Mouse (Mus musculus): ENCODE measurements around the gene Mrgpra6. TPM values are rescaled to one million over a fixed set of nuclear protein-coding genes. Genes with fewer than 3 reads are reported as not detected.

Gene Mrgpra6
- polyA plus RNA-seq, 1 experiment from 2014 or later: not detected

DNA sequence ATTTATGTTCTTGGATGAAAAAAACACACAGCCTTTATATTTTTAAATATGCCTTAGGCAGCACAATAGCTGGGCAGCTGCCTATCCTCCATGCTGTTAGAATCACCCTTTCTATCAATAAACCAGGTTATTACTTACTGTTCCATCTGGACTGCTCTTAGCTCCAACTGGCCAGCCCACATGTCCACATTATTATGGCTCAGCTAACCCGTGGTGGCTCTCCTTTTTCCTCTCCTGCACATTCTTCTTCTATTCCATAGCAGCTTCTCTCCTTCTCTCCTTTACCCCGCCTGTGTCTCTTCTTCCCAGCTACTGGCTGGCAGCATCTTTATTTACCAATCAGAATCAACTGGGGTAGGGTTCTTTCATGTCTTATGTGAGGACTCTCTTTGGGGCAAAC, 46.3 kb downstream of the Mrgpra6 start:
- 68% methylated on average over 2 of the region's 2 CpGs for WGBS
- Histone ChIP-seq H3K27me3 (replicated peaks; ENCODE audit: insufficient read depth, low read length) (no peaks in the 10 kb centered on the region), H3K9me3 (ENCODE audit: low read length) (no peaks in the 10 kb centered on the region), H3K9ac (replicated peaks; ENCODE audit: low read depth) (no peak overlapping the region), H3K36me3 (ENCODE audit: insufficient read depth, low read length) (no peaks in the 10 kb centered on the region), H3K4me2 (replicated peaks; ENCODE audit: low read depth, low read length) (no peak overlapping the region), H3K27ac (ENCODE audit: low read length) (no peak overlapping the region), H3K4me3 (ENCODE audit: low read depth, low read length) (no peak overlapping the region), H3K4me1 (ENCODE audit: insufficient read depth, low read depth, low read length) (no peaks in the 10 kb centered on the region)
- TF ChIP-seq EP300 (IDR thresholded peaks at IDR 0.05): no peak
- no peak for TF ChIP-seq CTCF (IDR thresholded peaks at IDR 0.05)
- DNase-seq (ENCODE audit: low spot score) (no peak), ATAC-seq (no peak)

DNA sequence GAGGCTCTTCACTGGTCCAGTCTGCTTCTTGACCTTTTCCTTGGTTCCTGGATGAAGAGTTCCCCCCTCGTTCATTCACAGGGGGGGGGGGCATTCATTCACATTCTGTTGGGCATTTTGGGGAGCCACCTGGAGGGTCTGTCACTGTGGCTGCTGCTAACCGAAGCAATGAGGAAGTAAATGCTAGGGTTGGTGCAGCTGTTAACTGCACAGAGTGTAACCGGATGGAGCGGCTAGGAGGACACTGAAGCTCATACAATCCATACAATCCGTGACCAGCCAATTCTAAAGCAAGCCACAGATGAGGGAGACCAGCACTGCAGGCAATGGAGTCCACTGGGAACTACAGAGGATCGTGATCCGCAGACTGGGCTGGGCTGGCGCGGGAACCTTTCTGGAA, 47.0 kb downstream of the Mrgpra6 start:
- ATAC-seq: no peak
- Histone ChIP-seq H3K36me3 (ENCODE audit: insufficient read depth, low read length) (no peaks in the 10 kb centered on the region), H3K27ac (ENCODE audit: low read length) (no peak overlapping the region), H3K9ac (replicated peaks; ENCODE audit: low read depth) (no peak overlapping the region), H3K4me1 (ENCODE audit: insufficient read depth, low read depth, low read length) (no peaks in the 10 kb centered on the region), H3K27me3 (replicated peaks; ENCODE audit: insufficient read depth, low read length) (no peaks in the 10 kb centered on the region), H3K4me3 (ENCODE audit: low read depth, low read length) (no peak overlapping the region), H3K9me3 (ENCODE audit: low read length) (no peaks in the 10 kb centered on the region), H3K4me2 (replicated peaks; ENCODE audit: low read depth, low read length) (no peak overlapping the region)
- DNase-seq (ENCODE audit: low spot score): no peak
- 78% methylated on average over 9 of the region's 9 CpGs for WGBS
- TF ChIP-seq EP300 (IDR thresholded peaks at IDR 0.05) (no peak), CTCF (IDR thresholded peaks at IDR 0.05) (no peak)

DNA sequence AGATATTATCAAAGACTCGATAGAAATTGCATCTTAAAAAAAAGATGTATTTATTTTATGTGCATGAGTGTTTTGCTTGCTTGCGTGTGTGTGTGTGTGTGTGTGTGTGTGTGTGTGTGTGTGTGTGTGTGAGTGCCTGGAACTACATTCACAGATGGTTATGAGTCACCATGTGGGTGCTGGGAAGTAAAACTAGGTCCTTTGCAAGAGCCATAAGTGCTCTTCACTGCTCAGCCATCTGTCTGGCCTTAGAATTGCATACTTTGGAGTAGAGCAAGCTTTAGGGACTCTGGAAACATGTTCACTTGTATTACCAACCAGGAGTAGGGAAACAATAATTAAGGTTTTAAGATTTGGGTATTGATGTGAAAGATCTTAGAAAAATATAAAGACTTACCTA, 48.9 kb downstream of the Mrgpra6 start:
- DNase-seq (ENCODE audit: low spot score) (no peak), ATAC-seq (no peak)
- no peaks in the 10 kb centered on the region for H3K9me3 ChIP-seq (ENCODE audit: low read length)
- H3K4me2 ChIP-seq (replicated peaks; ENCODE audit: low read depth, low read length): no peak overlapping the region
- WGBS: 74% methylated on average over 2 of the region's 2 CpGs
- H3K36me3 ChIP-seq (ENCODE audit: insufficient read depth, low read length): no peaks in the 10 kb centered on the region
- H3K9ac ChIP-seq (replicated peaks; ENCODE audit: low read depth): no peak overlapping the region
- no peaks in the 10 kb centered on the region for H3K4me1 ChIP-seq (ENCODE audit: insufficient read depth, low read depth, low read length)
- H3K4me3 ChIP-seq (ENCODE audit: low read depth, low read length): no peak overlapping the region
- no peak for TF ChIP-seq EP300 (IDR thresholded peaks at IDR 0.05)
- TF ChIP-seq CTCF (IDR thresholded peaks at IDR 0.05): no peak
- H3K27me3 ChIP-seq (replicated peaks; ENCODE audit: insufficient read depth, low read length): no peaks in the 10 kb centered on the region
- no peak overlapping the region for H3K27ac ChIP-seq (ENCODE audit: low read length)

DNA sequence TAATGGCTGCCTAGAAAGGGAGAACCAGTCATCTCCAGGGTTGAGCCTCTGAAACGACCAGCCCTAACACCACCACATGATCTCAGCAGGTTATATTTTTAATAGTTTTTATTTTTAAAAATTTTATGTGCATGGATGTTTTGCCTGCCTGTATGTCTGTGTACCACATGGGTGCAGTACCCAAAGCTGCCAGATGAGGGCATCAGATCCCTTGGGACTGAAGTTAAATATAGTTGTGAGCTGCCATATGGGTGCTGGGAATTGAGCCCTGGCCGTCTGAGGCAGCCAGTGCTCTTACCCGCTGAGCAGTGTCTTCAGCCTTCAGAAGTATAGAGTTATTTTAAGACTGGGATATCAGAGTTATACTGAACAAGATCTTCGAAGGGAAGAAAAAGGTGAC, 49.3 kb downstream of the Mrgpra6 start:
- Histone ChIP-seq H3K36me3 (ENCODE audit: insufficient read depth, low read length) (no peaks in the 10 kb centered on the region), H3K4me1 (ENCODE audit: insufficient read depth, low read depth, low read length) (no peaks in the 10 kb centered on the region), H3K9ac (replicated peaks; ENCODE audit: low read depth) (no peak overlapping the region), H3K27me3 (replicated peaks; ENCODE audit: insufficient read depth, low read length) (no peaks in the 10 kb centered on the region), H3K9me3 (ENCODE audit: low read length) (no peaks in the 10 kb centered on the region), H3K4me2 (replicated peaks; ENCODE audit: low read depth, low read length) (no peak overlapping the region), H3K4me3 (ENCODE audit: low read depth, low read length) (no peak overlapping the region), H3K27ac (ENCODE audit: low read length) (no peak overlapping the region)
- TF ChIP-seq CTCF (IDR thresholded peaks at IDR 0.05) (peak; percentile 32), EP300 (IDR thresholded peaks at IDR 0.05) (no peak)
- 88% methylated on average over 4 of the region's 4 CpGs for WGBS
- no peak for ATAC-seq
- DNase-seq (ENCODE audit: low spot score): no peak

DNA sequence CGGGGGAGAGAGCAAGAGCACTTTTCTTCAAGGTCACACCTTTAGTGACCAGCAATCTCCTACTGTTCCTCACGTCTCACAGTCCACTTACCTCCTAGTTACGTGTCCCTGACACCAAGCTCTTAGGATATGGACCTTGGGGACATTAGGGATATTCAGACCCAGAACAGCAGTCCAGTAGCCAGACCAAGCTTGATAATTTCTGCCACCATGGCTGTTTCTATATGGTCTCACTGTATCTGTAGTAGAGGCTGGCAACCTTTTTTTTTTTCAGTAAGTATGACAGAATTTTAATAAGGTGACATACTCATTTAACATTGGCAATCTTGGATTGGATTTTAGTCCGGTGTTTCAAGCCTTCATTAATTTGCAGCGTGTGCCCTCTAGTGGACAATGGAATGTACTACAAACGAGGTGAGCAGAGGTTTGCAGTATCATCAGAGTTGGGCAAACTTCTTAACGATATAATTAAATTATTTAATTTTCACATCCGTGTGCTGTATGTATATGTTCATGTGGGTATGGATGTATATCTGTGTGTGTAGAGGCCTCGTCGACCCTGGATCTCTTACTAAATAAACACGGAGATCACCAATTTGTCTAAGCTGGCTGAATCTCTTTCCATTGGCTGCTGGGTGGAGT, 54.2 kb downstream of the Mrgpra6 start:
- ATAC-seq: no peak
- Histone ChIP-seq H3K4me2 (replicated peaks; ENCODE audit: low read depth, low read length) (no peak overlapping the region), H3K9ac (replicated peaks; ENCODE audit: low read depth) (no peak overlapping the region), H3K27ac (ENCODE audit: low read length) (no peak overlapping the region), H3K27me3 (replicated peaks; ENCODE audit: insufficient read depth, low read length) (no peaks in the 10 kb centered on the region), H3K9me3 (ENCODE audit: low read length) (no peaks in the 10 kb centered on the region), H3K36me3 (ENCODE audit: insufficient read depth, low read length) (no peaks in the 10 kb centered on the region), H3K4me1 (ENCODE audit: insufficient read depth, low read depth, low read length) (no peaks in the 10 kb centered on the region), H3K4me3 (ENCODE audit: low read depth, low read length) (no peak overlapping the region)
- TF ChIP-seq CTCF (IDR thresholded peaks at IDR 0.05): peak; percentile 91
- TF ChIP-seq EP300 (IDR thresholded peaks at IDR 0.05): no peak
- DNase-seq (ENCODE audit: low spot score): peak; percentile 69
- 17% methylated on average over 11 of the region's 11 CpGs for WGBS

DNA sequence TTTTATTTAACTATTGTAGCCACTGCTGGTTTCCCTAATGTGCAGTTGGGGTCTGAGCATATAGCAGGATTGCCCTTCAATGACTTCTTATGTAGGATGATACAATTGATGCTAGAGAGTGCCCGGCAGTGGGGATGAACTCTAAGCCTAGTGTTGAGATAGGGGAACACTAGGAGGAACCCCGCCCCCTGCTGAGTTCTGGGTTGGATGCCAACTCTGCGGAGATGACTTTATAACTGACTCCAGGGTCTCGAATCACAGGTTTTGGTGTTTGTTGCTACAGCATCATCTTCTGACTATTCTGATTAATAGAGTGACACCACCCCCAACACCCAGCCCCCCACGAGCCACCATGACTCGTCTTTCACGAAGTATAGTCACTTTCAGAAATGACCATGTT, 56.4 kb downstream of the Mrgpra6 start:
- DNase-seq (ENCODE audit: low spot score): no peak
- no peak overlapping the region for H3K4me2 ChIP-seq (replicated peaks; ENCODE audit: low read depth, low read length)
- no peak for TF ChIP-seq EP300 (IDR thresholded peaks at IDR 0.05)
- no peak for TF ChIP-seq CTCF (IDR thresholded peaks at IDR 0.05)
- H3K27ac ChIP-seq (ENCODE audit: low read length): no peak overlapping the region
- no peaks in the 10 kb centered on the region for H3K36me3 ChIP-seq (ENCODE audit: insufficient read depth, low read length)
- no peaks in the 10 kb centered on the region for H3K9me3 ChIP-seq (ENCODE audit: low read length)
- no peaks in the 10 kb centered on the region for H3K27me3 ChIP-seq (replicated peaks; ENCODE audit: insufficient read depth, low read length)
- no peak overlapping the region for H3K4me3 ChIP-seq (ENCODE audit: low read depth, low read length)
- no peak for ATAC-seq
- no peaks in the 10 kb centered on the region for H3K4me1 ChIP-seq (ENCODE audit: insufficient read depth, low read depth, low read length)
- no peak overlapping the region for H3K9ac ChIP-seq (replicated peaks; ENCODE audit: low read depth)
- WGBS: 79% methylated on average over 7 of the region's 7 CpGs

Data from lung, postnatal 0 days (tissue).